Mouse (Mus musculus) lung, adult 2 months (tissue): ENCODE data around the gene Mrps16. TPM values are rescaled to one million over a fixed set of nuclear protein-coding genes. Genes with fewer than 3 reads are reported as not detected.

ENCODE experiments used
- DNase-seq: peaks from one replicate; pipeline ENCODE4 v3.0.0; 2022
- H3K4me1 ChIP-seq: fragments of 200-500 bp; 2 replicates; pipeline ENCODE4 v1.6.1; 2011; ENCODE audit warnings: low read length; ENCODE audit not compliant: control insufficient read depth, insufficient read depth
- H3K4me3 ChIP-seq: fragments of 200-500 bp; replicated peaks from 2 replicates; pipeline ENCODE3; 2011; ENCODE audit warnings: low read depth, mild to moderate bottlenecking, control low read depth, low read length; ENCODE audit errors: extremely low read depth
- CTCF ChIP-seq: fragments of 200-500 bp; IDR thresholded peaks from 2 replicates; pipeline ENCODE4 v1.5.1; 2011; ENCODE audit warnings: mild to moderate bottlenecking, low read length, control low read depth; ENCODE audit not compliant: insufficient read depth
- POLR2A ChIP-seq: fragments of 200-500 bp; IDR thresholded peaks from 2 replicates; pipeline ENCODE4 v1.6.1; 2011; ENCODE audit warnings: low read depth, mild to moderate bottlenecking, control low read depth, low read length, borderline replicate concordance; ENCODE audit errors: extremely low read depth
- WGBS: fragments of 180-500 bp; shearing (Covaris S2); methylation state at CpG from one replicate; pipeline ENCODE4 v1.1.7; 2018; 5-methylcytosine and 5-hydroxymethylcytosine counted together
- polyA plus RNA-seq: library from polyadenylated mRNA; depleted of rRNA; stranded (reverse); fragments of >200 nt; gene quantifications from 2 replicates; pipeline ENCODE4 v1.2.3, GENCODE M21; 2012

The Mrps16 gene
- polyA plus RNA-seq, 1 experiment = 32.3 TPM

- no peak for DNase-seq
- H3K4me3 ChIP-seq = no peak overlapping the region
- H3K4me1 ChIP-seq = no peaks in the 10 kb centered on the region
- WGBS = 31% methylated on average over 4 of the region's 4 CpGs
- TF ChIP-seq CTCF = peak; percentile 29; the same call in 1 of the 2 replicates
- TF ChIP-seq POLR2A = no peak
Measured at GRCm38 (mm10) chr14:20398864-20399263, 5.4 kb upstream of the Mrps16 start.

GRCm38 (mm10) chr14:20397220-20397619 is 3.8 kb upstream of the Mrps16 start:
- H3K4me3 ChIP-seq = no peak overlapping the region
- TF ChIP-seq CTCF = no peak
- no peak for TF ChIP-seq POLR2A
- 73% methylated on average over 9 of the region's 9 CpGs for WGBS
- no peaks in the 10 kb centered on the region for H3K4me1 ChIP-seq
- DNase-seq = no peak

DNA sequence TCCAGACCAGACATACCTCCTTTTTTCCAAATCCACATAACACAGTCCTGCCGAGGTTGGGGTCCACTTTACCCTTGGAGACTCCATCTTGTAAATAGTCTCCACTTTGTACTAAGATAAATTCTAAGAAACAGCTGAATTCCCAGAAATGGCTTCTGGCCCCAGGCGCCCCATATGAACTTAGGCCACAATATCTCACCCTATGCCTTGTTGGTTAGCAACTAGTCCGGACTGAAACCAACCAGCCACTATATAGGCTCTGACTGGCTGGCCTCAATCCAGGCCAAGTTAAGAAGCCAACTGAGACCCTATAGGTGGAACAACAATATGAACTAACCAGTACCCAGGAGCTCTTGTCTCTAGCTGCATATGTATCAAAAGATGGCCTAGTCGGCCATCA is 1.1 kb downstream of the Mrps16 start:
- 75% methylated on average over 4 of the region's 4 CpGs for WGBS
- H3K4me1 ChIP-seq = peaks cover 6% of the 10 kb centered on the region
- TF ChIP-seq POLR2A = no peak
- no peak overlapping the region for H3K4me3 ChIP-seq
- DNase-seq = no peak

- no peak overlapping the region for H3K4me3 ChIP-seq
- TF ChIP-seq POLR2A = no peak
- TF ChIP-seq CTCF = no peak
- 87% methylated on average over 8 of the region's 8 CpGs for WGBS
- peaks cover 6% of the 10 kb centered on the region for H3K4me1 ChIP-seq
- DNase-seq = no peak
Measured at GRCm38 (mm10) chr14:20389446-20390079, 3.9 kb downstream of the Mrps16 start.

- H3K4me3 ChIP-seq = peak within 1 kb of the TSS; percentile 86
- peaks cover 6% of the 10 kb centered on the region for H3K4me1 ChIP-seq
- under 1% methylated on average over 59 of the region's 59 CpGs for WGBS
- TF ChIP-seq CTCF = no peak
- TF ChIP-seq POLR2A = peak; percentile 85; the same call in 1 of the 2 replicates
- peak; percentile 96 for DNase-seq
Measured at GRCm38 (mm10) chr14:20388441-20389129, 4.8 kb downstream of the Mrps16 start, which contains the start of gene Dnajc9. TSS of gene Dnajc9 (minus strand) at chr14:20388910.

GRCm38 (mm10) chr14:20379753-20380430 is 13.5 kb downstream of the Mrps16 start:
- TF ChIP-seq CTCF = no peak
- no peak for TF ChIP-seq POLR2A
- Histone ChIP-seq H3K4me3 (no peak overlapping the region), H3K4me1 (no peaks in the 10 kb centered on the region; the same call in 1 of the 2 replicates)
- DNase-seq = no peak
- 75% methylated on average over 9 of the region's 9 CpGs for WGBS

- H3K4me3 ChIP-seq = no peak overlapping the region
- peak; percentile 15 for DNase-seq
- 69% methylated on average over 5 of the region's 5 CpGs for WGBS
- TF ChIP-seq CTCF (no peak), POLR2A (no peak)
- H3K4me1 ChIP-seq = no peaks in the 10 kb centered on the region; the same call in 1 of the 2 replicates
Measured at GRCm38 (mm10) chr14:20379087-20379640, 14.3 kb downstream of the Mrps16 start.

GRCm38 (mm10) chr14:20378313-20379061 is 14.9 kb downstream of the Mrps16 start:
- 31% methylated on average over 13 of the region's 13 CpGs for WGBS
- TF ChIP-seq CTCF (peak; percentile 64), POLR2A (no peak)
- Histone ChIP-seq H3K4me3 (peak overlapping the region; percentile 46), H3K4me1 (no peaks in the 10 kb centered on the region; the same call in 1 of the 2 replicates)
- DNase-seq = peak; percentile 33

- no peak for DNase-seq
- Histone ChIP-seq H3K4me3 (no peak overlapping the region), H3K4me1 (no peaks in the 10 kb centered on the region; the same call in 1 of the 2 replicates)
- 52% methylated on average over 4 of the region's 4 CpGs for WGBS
- TF ChIP-seq CTCF (no peak), POLR2A (no peak)
Measured at GRCm38 (mm10) chr14:20377112-20377521, 16.3 kb downstream of the Mrps16 start.

DNA sequence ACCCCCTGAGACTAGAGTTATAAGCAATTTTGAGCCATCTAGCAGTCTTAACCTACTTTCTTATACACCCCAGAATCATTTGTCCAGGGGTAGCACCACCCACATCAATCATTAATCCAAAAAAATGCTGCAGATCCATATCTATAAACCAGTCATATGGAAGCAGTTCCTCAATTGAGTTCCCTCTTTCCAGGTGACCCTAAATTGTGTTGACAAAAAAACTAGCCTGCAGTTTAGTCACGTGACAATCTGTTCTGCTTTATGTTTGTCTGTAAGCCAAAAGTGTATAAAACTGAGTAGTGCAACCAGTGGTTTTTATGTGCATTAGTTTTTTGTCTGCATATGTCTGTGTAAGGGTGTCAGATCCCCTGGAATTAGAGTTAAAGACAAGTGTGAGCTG is 21.6 kb downstream of the Mrps16 start:
- no peak for DNase-seq
- 87% methylated on average over 1 of the region's 1 CpGs for WGBS
- TF ChIP-seq CTCF (no peak), POLR2A (no peak)

More for the DNA sequence above, 21.6 kb downstream of the Mrps16 start:
- Histone ChIP-seq H3K4me3 (no peak overlapping the region), H3K4me1 (peaks cover 2% of the 10 kb centered on the region; the same call in 1 of the 2 replicates)
